Mouse (Mus musculus) thymus, postnatal 25 days (tissue): Measurements from ENCODE around the gene Saxo1.

Experiments
- DNase-seq: peaks from one replicate; pipeline ENCODE4 v3.0.0; 2022

Gene Saxo1

GRCm38 (mm10) chr4:86558228-86558627 is at the start of gene Saxo1:
Gene Saxo1, minus strand, starts transcription at chr4:86558328.
- no peak for DNase-seq

GRCm38 (mm10) chr4:86591304-86591703 is 33.2 kb upstream of the Saxo1 start:
- DNase-seq = no peak

DNA sequence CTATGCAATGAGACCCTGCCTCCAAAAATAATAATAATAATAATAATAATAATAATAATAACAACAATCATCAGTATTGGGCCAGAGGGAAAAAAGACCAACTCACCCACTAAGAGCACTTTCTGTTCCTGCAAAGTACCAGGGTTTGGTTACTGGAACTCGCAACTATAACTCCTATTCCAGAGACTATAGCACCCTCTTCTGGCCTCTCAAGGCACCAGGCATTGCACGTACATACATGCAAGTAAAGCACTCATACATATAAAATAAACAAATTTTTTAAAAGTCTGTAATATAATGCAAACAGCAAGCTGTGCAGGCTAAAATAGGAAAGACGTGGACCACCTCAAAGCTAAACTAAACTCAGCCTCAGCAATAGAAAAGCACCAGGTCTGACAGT is 30.1 kb upstream of the Saxo1 start:
- DNase-seq = peak; percentile 12

GRCm38 (mm10) chr4:86580591-86580990 is 22.5 kb upstream of the Saxo1 start:
- DNase-seq = no peak

DNA sequence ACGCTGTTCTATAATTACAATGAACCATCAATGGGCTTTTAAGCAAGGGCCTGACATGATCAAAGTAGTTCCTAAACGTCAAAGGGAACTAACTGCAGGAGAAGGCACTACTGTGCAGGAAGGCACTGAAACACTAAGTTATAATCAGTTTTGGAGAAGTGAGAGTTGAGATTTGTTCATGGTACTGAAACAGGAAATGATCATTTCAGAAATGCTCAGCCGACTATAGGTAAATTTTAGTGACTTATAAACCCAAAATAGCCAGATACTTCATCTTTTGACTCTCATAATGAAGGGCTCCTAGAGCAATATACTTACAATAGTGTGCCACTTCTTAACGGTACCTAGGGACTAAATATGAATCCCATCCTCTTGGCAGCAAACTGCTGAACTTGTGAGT is 21.9 kb upstream of the Saxo1 start:
- no peak for DNase-seq

DNA sequence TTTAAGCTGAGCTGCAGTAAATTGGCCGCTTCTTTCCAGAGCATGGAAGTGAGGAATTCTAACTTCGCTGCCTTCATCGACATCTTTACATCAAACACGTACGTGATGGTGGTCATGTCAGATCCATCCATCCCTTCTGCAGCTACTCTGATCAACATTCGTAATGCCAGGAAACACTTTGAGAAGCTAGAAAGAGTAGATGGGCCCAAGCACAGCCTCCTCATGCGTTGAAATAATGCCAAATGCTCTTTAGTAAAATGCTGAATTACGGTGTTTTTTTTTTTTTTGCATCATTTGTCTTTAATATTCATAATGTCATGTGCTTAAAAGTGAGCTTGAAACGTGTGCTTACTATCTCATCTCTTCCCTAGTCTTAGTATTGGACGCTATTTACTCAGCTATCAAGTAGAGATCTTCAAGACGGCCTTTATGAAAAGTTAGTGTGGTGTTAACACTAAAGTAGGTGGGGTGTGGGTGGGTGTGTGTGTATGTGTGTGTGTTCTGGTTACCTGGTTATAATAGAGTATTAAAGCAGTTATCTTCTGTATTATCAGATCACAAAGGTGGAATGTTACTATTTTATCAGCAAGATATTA is 18.6 kb upstream of the Saxo1 start:
- no peak for DNase-seq

GRCm38 (mm10) chr4:86576120-86576541 is 18.0 kb upstream of the Saxo1 start:
- DNase-seq = no peak

- peak; percentile 96 for DNase-seq
Measured at GRCm38 (mm10) chr4:86575283-86575983, 17.3 kb upstream of the Saxo1 start, which contains the start of gene Rraga. Gene Rraga, plus strand, starts transcription at chr4:86575668.

GRCm38 (mm10) chr4:86574939-86575282 is 16.8 kb upstream of the Saxo1 start:
- DNase-seq = no peak

DNA sequence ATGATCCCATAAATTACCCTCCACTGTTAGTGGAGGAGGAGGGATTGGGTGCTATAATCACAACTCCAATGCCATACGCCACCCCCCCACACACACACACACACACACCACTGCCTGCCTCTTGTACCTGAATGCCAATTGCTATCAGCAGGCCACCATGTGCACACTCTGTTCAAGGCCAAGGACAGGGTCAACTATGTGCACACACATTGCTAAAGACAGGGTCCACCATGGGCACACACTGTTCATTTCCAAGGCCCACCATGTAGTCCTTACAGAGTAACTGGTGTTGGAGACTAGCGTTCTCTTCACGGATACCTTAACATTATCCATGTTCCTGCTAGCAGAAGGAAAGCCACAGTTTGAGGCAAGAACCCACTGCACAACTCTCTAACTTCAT is 2.9 kb upstream of the Saxo1 start:
- no peak for DNase-seq

DNA sequence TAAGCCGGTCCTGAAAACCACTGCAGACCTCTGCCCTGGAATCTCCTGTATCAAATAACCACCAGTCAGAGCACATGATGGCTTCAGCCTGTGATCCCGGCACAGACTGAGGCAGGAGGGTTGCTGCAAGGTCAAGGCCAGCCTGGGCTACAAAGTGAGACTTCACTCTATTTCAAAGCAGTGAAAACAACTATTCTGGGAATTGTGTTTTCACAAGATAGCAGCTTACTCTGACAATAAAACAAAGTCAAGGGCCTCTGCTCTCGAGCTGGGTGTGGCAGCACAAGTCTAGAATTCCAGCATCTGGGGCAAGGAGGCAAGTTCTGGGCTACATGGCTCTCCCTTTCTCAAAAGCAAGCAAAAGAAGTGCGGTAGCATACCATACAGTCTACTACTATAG is 878 bp upstream of the Saxo1 start:
- no peak for DNase-seq

- no peak for DNase-seq
Measured at GRCm38 (mm10) chr4:86557371-86557770, 757 bp downstream of the Saxo1 start.

DNA sequence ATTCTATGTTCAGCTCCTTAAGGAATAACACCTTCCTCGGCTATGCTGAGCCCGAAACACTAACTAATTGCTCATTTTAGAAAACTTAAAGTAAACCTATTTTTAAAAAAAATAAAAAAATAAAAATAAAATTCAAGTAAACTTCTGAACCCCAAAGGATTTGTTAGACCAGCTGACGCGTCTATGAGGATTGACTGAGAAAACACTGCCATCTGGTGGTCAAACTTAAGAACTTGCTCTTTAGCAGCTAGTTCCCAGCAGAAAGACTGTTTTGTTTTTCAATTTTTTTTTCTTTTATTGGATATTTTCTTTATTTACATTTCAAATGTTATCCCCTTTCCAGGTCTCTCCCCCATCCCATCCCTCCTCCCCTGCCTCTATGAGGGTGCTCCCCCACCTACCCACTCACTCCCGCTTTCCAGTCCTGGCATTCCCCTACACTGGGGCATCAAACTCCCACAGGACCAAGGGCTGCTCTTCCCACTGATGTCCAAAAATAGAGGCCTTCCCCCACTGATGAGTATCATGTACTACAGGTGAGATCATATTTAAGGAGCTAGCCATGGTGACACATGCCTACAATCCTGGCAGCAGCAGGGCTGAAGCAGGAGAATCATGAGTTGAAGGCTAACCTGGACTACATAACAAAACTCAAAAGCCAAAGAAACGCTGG is 3.0 kb downstream of the Saxo1 start:
- DNase-seq = no peak

DNA sequence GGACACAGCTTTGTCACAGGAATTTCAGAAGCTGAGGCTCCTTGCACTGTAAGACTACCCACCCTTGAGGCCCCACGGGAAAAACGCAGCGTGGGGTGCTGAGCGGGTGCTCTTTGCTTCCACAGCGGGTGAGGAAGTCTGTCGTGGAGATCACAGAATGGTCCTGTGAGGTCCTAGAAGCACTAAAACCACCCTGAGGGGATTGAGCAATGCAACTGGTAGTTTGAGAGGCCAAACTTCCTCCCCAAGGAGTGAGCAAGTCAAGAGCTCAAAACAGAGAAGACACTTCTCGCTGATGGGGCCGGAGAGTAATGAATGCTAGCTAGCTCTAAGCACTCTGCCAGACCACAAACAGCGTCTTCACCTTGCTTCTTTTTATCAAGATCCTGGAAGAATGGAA is 9.8 kb downstream of the Saxo1 start:
- DNase-seq = no peak

DNA sequence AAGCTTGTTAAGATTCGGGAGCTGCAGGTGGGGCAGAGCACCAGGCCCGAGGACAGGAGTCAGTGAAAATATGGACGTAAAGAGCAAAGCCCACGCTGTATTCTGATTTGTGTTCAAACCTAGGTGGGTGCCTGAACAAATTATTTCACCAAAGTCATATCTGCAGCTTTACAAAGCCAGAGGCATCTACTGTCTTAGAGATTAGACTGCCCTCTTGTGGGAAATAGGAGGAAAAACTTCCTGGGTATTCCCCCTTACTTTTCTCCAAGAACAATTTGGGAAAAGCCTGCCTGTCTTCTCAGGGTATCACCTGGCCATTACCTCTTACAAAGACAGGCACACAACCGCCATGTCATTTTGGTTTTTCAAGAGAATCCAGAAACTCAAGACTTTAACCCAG is 12.5 kb downstream of the Saxo1 start:
- DNase-seq = no peak

DNA sequence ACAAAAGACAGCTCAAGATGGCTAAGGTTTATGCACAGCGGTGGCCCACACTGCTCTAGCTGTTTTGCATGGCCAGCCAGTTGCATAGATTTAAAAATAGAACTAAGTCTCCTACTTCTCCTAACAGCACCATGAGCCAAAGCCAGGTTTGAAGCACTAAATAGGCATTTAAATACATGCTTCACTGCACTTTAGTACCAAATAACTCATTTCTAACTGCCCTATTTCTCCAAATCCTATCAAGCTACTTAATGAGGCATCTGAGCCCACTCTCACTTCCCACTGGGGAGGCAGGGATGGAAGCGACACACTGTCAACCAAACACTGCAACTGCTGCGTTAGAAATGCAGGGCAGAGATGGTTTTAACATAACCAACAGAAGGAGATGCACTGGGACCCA is 14.1 kb downstream of the Saxo1 start:
- DNase-seq = no peak

DNA sequence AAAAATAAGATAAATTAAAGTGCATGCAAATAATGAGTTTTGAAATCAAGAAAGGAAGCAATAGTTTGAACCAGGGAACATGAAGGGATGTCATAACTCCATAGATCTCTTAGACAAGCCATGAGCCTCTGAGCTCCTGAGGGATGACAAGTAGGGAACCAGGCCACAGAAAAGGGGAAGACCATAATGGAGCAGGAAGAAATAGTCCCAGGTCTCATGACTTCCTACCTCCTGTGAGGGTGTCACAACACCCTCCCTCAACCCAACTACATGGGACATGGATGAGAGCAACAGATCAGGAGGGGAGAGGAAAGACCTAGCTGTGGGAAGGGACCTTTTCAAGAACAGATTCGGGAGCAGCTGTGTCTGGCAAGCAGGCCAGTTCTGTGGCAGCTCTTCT is 16.6 kb downstream of the Saxo1 start:
- no peak for DNase-seq

- no peak for DNase-seq
Measured at GRCm38 (mm10) chr4:86538936-86539335, 19.2 kb downstream of the Saxo1 start.

GRCm38 (mm10) chr4:86537972-86538371 is 20.2 kb downstream of the Saxo1 start:
- peak; percentile 26 for DNase-seq

GRCm38 (mm10) chr4:86534091-86534481 is 24.0 kb downstream of the Saxo1 start:
- DNase-seq = no peak

DNA sequence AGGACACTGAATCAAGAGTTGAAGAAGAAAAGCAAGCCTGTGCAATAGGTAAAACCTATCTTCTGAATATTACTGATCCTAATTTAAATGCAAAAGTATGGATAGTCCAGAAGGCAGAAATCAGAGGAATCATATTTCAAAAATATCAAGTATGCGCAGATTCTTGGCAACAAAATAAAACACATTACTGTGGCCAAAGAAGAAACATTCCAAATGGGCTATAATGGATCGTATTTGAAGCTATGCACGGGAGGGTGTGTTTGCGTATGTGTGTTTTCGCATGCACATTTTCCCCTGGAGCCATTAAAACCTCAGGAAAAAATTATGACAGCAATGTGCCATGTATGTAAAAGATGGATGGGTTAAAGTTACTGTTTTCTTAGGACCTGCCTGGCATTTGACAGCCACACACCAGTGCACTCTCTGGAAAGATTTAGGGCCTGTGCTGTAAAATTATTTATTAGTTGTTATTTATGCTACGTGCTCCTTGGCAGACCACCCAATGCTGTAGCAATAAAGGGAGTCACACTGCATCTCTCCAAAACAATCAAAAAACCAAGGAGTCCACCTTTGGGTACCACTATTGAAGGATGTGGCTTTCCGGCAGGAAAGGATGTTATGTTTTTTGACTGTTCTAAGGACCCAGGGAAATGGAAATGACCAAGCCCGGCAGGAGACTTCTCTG is 24.6 kb downstream of the Saxo1 start:
- DNase-seq = no peak

DNA sequence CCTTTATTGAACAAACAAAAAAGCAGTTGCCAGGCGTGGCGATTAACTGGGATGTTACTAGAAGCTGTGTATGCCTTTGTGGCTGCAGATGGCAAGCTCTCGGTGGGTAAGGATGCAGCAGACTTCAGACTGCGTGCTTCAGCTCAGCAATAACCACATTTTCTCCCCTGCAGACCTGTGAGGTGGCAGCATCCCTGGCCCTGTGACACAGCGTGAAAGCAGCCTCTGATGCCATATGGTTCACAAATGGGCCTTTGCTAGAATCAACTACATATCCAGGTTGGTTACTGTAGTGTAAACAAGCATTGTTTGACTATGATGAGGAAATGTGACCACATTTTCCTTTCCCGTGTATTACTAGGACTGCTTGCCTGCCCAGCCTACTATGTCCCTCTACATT is 29.0 kb downstream of the Saxo1 start:
- no peak for DNase-seq

GRCm38 (mm10) chr4:86527162-86528136 is 30.7 kb downstream of the Saxo1 start:
- no peak for DNase-seq
